Mouse (Mus musculus) WW6 (cell line): Measurements from ENCODE around the gene Nxpe2.

Source experiments
- DNase-seq: peaks from one replicate; pipeline ENCODE4 v3.0.0-alpha.2; 2013; ENCODE audit warnings: low read depth, low spot score

The Nxpe2 gene

GRCm38 (mm10) chr9:48353148-48353698 is at the start of gene Nxpe2:
TSS of gene Nxpe2 (minus strand) at chr9:48353454.
- DNase-seq: no peak

GRCm38 (mm10) chr9:48389983-48390382 is 36.7 kb upstream of the Nxpe2 start:
- no peak for DNase-seq

GRCm38 (mm10) chr9:48388451-48388850 is 35.2 kb upstream of the Nxpe2 start:
- no peak for DNase-seq

GRCm38 (mm10) chr9:48374357-48374756 is 21.1 kb upstream of the Nxpe2 start:
- DNase-seq: no peak

- no peak for DNase-seq
Observed at GRCm38 (mm10) chr9:48373232-48373878, 20.1 kb upstream of the Nxpe2 start.

GRCm38 (mm10) chr9:48362743-48363142 is 9.5 kb upstream of the Nxpe2 start:
- no peak for DNase-seq

- no peak for DNase-seq
Observed at GRCm38 (mm10) chr9:48361815-48362631, 8.8 kb upstream of the Nxpe2 start.

- no peak for DNase-seq
Observed at GRCm38 (mm10) chr9:48360826-48361225, 7.6 kb upstream of the Nxpe2 start.

GRCm38 (mm10) chr9:48357097-48357496 is 3.8 kb upstream of the Nxpe2 start:
- DNase-seq: no peak

- peak; percentile 33 for DNase-seq
Observed at GRCm38 (mm10) chr9:48354793-48355192, 1.5 kb upstream of the Nxpe2 start.

- no peak for DNase-seq
Observed at GRCm38 (mm10) chr9:48354122-48354521, 868 bp upstream of the Nxpe2 start.

GRCm38 (mm10) chr9:48345866-48346265 is 7.4 kb downstream of the Nxpe2 start:
- DNase-seq: no peak

- DNase-seq: no peak
Observed at GRCm38 (mm10) chr9:48345456-48345855, 7.8 kb downstream of the Nxpe2 start.

- DNase-seq: no peak
Observed at GRCm38 (mm10) chr9:48340708-48341380, 12.4 kb downstream of the Nxpe2 start.

- DNase-seq: no peak
Observed at GRCm38 (mm10) chr9:48339563-48339962, 13.7 kb downstream of the Nxpe2 start.

GRCm38 (mm10) chr9:48338783-48339455 is 14.3 kb downstream of the Nxpe2 start:
- DNase-seq: no peak

- no peak for DNase-seq
Observed at GRCm38 (mm10) chr9:48329597-48329996, 23.7 kb downstream of the Nxpe2 start.

- no peak for DNase-seq
Observed at GRCm38 (mm10) chr9:48326338-48326737, 26.9 kb downstream of the Nxpe2 start.

GRCm38 (mm10) chr9:48315825-48316224 is 37.4 kb downstream of the Nxpe2 start:
- DNase-seq: no peak

- DNase-seq: no peak
Observed at GRCm38 (mm10) chr9:48314194-48314593, 39.1 kb downstream of the Nxpe2 start.

- no peak for DNase-seq
Observed at GRCm38 (mm10) chr9:48311241-48311640, 42.0 kb downstream of the Nxpe2 start.

- DNase-seq: peak; percentile 70
Observed at GRCm38 (mm10) chr9:48303564-48303963, 49.7 kb downstream of the Nxpe2 start.
